Mouse (Mus musculus) bone marrow, adult 2 months (tissue): ENCODE results near the gene Scin.

Experiments
- CTCF ChIP-seq: fragments of 200-500 bp; IDR thresholded peaks from 2 replicates; pipeline ENCODE4 v1.5.1; 2011; ENCODE audit warnings: low read length, control low read depth; ENCODE audit not compliant: control insufficient read depth, insufficient read depth
- POLR2A ChIP-seq: fragments of 200-500 bp; IDR thresholded peaks from 2 replicates; pipeline ENCODE4 v1.6.1; 2011; ENCODE audit warnings: low read depth, mild to moderate bottlenecking, control low read depth, low read length, borderline replicate concordance; ENCODE audit not compliant: control insufficient read depth

GRCm38 (mm10) chr12:40154188-40154587, 20.2 kb upstream of the Scin start:
- TF ChIP-seq CTCF (no peak), POLR2A (no peak)
